Mouse (Mus musculus) ES-E14 (cell line): Measurements from ENCODE around the gene Apeh.
A peak's percentile ranks its signal among the peaks of the same experiment; 100 is the strongest.

Experiments used
- CHD2 ChIP-seq: IDR thresholded peaks from 2 replicates; pipeline ENCODE4 v1.6.1; 2014; ENCODE audit warnings: mild to moderate bottlenecking, low read depth, low read length, inconsistent platforms
- HCFC1 ChIP-seq: IDR thresholded peaks from 2 replicates; pipeline ENCODE4 v1.6.1; 2012; ENCODE audit warnings: low read length, inconsistent platforms, borderline replicate concordance; ENCODE audit not compliant: insufficient read depth
- MAFK ChIP-seq: IDR thresholded peaks from 2 replicates; pipeline ENCODE4 v1.6.1; 2014; ENCODE audit warnings: mild to moderate bottlenecking, low read depth, low read length, inconsistent platforms; ENCODE audit not compliant: insufficient read depth
- ZC3H11A ChIP-seq: IDR thresholded peaks from 2 replicates; pipeline ENCODE4 v1.6.1; 2012; ENCODE audit warnings: low read depth, mild to moderate bottlenecking, inconsistent platforms, low read length, borderline replicate concordance
- ZNF384 ChIP-seq: IDR thresholded peaks from 2 replicates; pipeline ENCODE4 v1.6.1; 2012; ENCODE audit warnings: low read depth, low read length, inconsistent platforms

- TF ChIP-seq ZNF384 (no peak), MAFK (no peak), CHD2 (no peak), ZC3H11A (peak; percentile 44; the same call in 1 of the 2 replicates), HCFC1 (no peak)
Observed at GRCm38 (mm10) chr9:108067900-108068299, 26.5 kb downstream of the Apeh start.
